Mouse (Mus musculus) bone marrow, adult 2 months (tissue): ENCODE data around the gene Col15a1.

Experiments used
- CTCF ChIP-seq: fragments of 200-500 bp; IDR thresholded peaks from 2 replicates; pipeline ENCODE4 v1.5.1; 2011; ENCODE audit warnings: low read length, control low read depth; ENCODE audit not compliant: control insufficient read depth, insufficient read depth
- POLR2A ChIP-seq: fragments of 200-500 bp; IDR thresholded peaks from 2 replicates; pipeline ENCODE4 v1.6.1; 2011; ENCODE audit warnings: low read depth, mild to moderate bottlenecking, control low read depth, low read length, borderline replicate concordance; ENCODE audit not compliant: control insufficient read depth

DNA sequence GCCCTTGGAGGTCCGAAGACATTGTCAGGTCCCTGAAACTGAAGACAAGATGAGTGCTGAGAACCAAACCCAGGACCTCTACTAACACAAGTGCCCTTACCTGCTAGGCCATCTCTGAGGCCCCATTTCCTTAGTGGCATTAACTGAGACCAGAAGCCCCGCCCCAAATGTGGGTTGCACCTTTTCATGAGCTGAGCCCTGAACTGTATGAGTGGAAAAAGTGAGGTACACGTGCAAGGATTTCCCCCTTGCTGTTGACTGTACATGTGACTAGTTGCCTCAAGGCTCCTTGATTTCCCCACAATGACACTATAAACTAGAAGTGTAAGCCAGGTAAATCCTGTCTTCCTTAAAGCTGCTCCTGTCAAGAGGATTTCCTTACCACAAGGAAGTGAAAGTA lies 114.4 kb downstream of the Col15a1 start:
- TF ChIP-seq CTCF (no peak), POLR2A (no peak)
